Mouse (Mus musculus): ENCODE data around the gene Kbtbd7. TPM values are rescaled to one million over a fixed set of nuclear protein-coding genes. Genes with fewer than 3 reads are reported as not detected.
"Not testable (repeated sequence)": the region's sequence is repeated elsewhere in the genome, so short reads cannot be mapped to it uniquely, and the experiment has no call there.

Kbtbd7 gene
- polyA plus RNA-seq, 1 experiment from 2014 or later = 9.7 TPM

DNA sequence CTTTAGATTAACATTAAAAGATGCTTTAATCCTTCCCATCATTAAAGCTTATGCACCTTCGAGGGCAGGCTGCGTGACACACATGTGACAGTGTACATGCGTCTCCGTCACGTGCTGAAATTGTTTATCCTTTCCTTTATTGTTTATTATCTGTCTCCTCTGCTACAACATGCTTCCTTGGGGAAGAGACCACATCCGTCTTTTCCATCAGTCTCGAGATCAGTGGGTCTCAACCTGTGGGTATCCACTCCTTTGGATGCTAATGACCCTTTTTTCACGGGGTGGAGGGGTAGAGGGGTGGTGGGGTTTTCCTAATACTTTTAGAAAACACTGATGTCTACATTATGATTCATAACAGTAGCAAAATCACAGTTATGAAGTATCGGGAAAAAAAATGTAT lies 18.3 kb downstream of the Kbtbd7 start:
- Histone ChIP-seq H3K4me3 (replicated peaks; ENCODE audit: low read depth, low read length) (no peak overlapping the region), H3K27ac (no peak overlapping the region), H3K4me1 (replicated peaks; ENCODE audit: insufficient read depth, low read length) (no peaks in the 10 kb centered on the region), H3K4me2 (ENCODE audit: low read length) (no peak overlapping the region), H3K9ac (ENCODE audit: low read depth, low read length) (no peak overlapping the region), H3K9me3 (replicated peaks; ENCODE audit: low read length) (no peaks in the 10 kb centered on the region), H3K27me3 (ENCODE audit: insufficient read depth, low read length) (no peaks in the 10 kb centered on the region), H3K36me3 (ENCODE audit: insufficient read depth, low read length) (no peaks in the 10 kb centered on the region)
- ATAC-seq (replicated peaks; ENCODE audit: low FRiP score, low read depth) = no peak
- DNase-seq (ENCODE audit: low spot score) = no peak
- TF ChIP-seq CTCF (IDR thresholded peaks at IDR 0.05; ENCODE audit: low read depth) = no peak
- WGBS = 92% methylated on average over 9 of the region's 9 CpGs

- H3K9me3 ChIP-seq (replicated peaks; ENCODE audit: low read length) = no peaks in the 10 kb centered on the region
- H3K4me2 ChIP-seq (ENCODE audit: low read length) = no peak overlapping the region
- no peak overlapping the region for H3K4me3 ChIP-seq (replicated peaks; ENCODE audit: low read depth, low read length)
- WGBS = 75% methylated on average over 16 of the region's 16 CpGs
- H3K27ac ChIP-seq = no peak overlapping the region
- no peak for DNase-seq (ENCODE audit: low spot score)
- H3K9ac ChIP-seq (ENCODE audit: low read depth, low read length) = no peak overlapping the region
- H3K4me1 ChIP-seq (replicated peaks; ENCODE audit: insufficient read depth, low read length) = no peaks in the 10 kb centered on the region
- TF ChIP-seq CTCF (IDR thresholded peaks at IDR 0.05; ENCODE audit: low read depth) = no peak
- H3K36me3 ChIP-seq (ENCODE audit: insufficient read depth, low read length) = no peaks in the 10 kb centered on the region
- no peak for ATAC-seq (replicated peaks; ENCODE audit: low FRiP score, low read depth)
- H3K27me3 ChIP-seq (ENCODE audit: insufficient read depth, low read length) = no peaks in the 10 kb centered on the region
Measured at GRCm38 (mm10) chr14:79445055-79445620, 18.8 kb downstream of the Kbtbd7 start.

- H3K4me3 ChIP-seq (replicated peaks; ENCODE audit: low read depth, low read length) = peak within 1 kb of the TSS; percentile 44
- 14% methylated on average over 33 of the region's 89 CpGs for WGBS
- not testable (repeated sequence) for H3K27ac ChIP-seq; H3K36me3 ChIP-seq (ENCODE audit: insufficient read depth, low read length); H3K27me3 ChIP-seq (ENCODE audit: insufficient read depth, low read length); H3K4me1 ChIP-seq (replicated peaks; ENCODE audit: insufficient read depth, low read length); H3K9me3 ChIP-seq (replicated peaks; ENCODE audit: low read length)
- DNase-seq (ENCODE audit: low spot score) (peak; percentile 97), ATAC-seq (replicated peaks; ENCODE audit: low FRiP score, low read depth) (peak; percentile 83)
- peak within 1 kb of the TSS; percentile 54; the same call in 1 of the 2 replicates for H3K9ac ChIP-seq (ENCODE audit: low read depth, low read length)
- H3K4me2 ChIP-seq (ENCODE audit: low read length) = peak within 1 kb of the TSS; percentile 75
Measured at GRCm38 (mm10) chr14:79451681-79452590, 25.6 kb downstream of the Kbtbd7 start, which contains the start of gene Kbtbd6. TSS of gene Kbtbd6 (plus strand) at chr14:79451835.

GRCm38 (mm10) chr14:79452591-79452934 lies 26.3 kb downstream of the Kbtbd7 start:
- not testable (repeated sequence) for H3K4me3 ChIP-seq (replicated peaks; ENCODE audit: low read depth, low read length); H3K4me1 ChIP-seq (replicated peaks; ENCODE audit: insufficient read depth, low read length); H3K9ac ChIP-seq (ENCODE audit: low read depth, low read length); DNase-seq (ENCODE audit: low spot score); H3K9me3 ChIP-seq (replicated peaks; ENCODE audit: low read length); H3K27ac ChIP-seq; H3K4me2 ChIP-seq (ENCODE audit: low read length); H3K36me3 ChIP-seq (ENCODE audit: insufficient read depth, low read length); H3K27me3 ChIP-seq (ENCODE audit: insufficient read depth, low read length)
- ATAC-seq (replicated peaks; ENCODE audit: low FRiP score, low read depth) = peak; percentile 57
- 98% methylated on average over 5 of the region's 10 CpGs for WGBS

GRCm38 (mm10) chr14:79460401-79460800 lies 34.1 kb downstream of the Kbtbd7 start:
- no peak overlapping the region for H3K4me3 ChIP-seq (replicated peaks; ENCODE audit: low read depth, low read length)
- no peaks in the 10 kb centered on the region for H3K4me1 ChIP-seq (replicated peaks; ENCODE audit: insufficient read depth, low read length)
- H3K27me3 ChIP-seq (ENCODE audit: insufficient read depth, low read length) = no peaks in the 10 kb centered on the region
- WGBS = 90% methylated on average over 1 of the region's 1 CpGs
- no peak for TF ChIP-seq CTCF (IDR thresholded peaks at IDR 0.05; ENCODE audit: low read depth)
- H3K4me2 ChIP-seq (ENCODE audit: low read length) = no peak overlapping the region
- H3K36me3 ChIP-seq (ENCODE audit: insufficient read depth, low read length) = peaks cover 22% of the 10 kb centered on the region
- ATAC-seq (replicated peaks; ENCODE audit: low FRiP score, low read depth) (no peak), DNase-seq (ENCODE audit: low spot score) (no peak)
- no peaks in the 10 kb centered on the region for H3K9me3 ChIP-seq (replicated peaks; ENCODE audit: low read length)
- no peak overlapping the region for H3K27ac ChIP-seq
- no peak overlapping the region for H3K9ac ChIP-seq (ENCODE audit: low read depth, low read length)

- DNase-seq (ENCODE audit: low spot score) (no peak), ATAC-seq (replicated peaks; ENCODE audit: low FRiP score, low read depth) (no peak)
- no peaks in the 10 kb centered on the region for H3K4me1 ChIP-seq (replicated peaks; ENCODE audit: insufficient read depth, low read length)
- no peak overlapping the region for H3K4me2 ChIP-seq (ENCODE audit: low read length)
- 92% methylated on average over 4 of the region's 4 CpGs for WGBS
- H3K36me3 ChIP-seq (ENCODE audit: insufficient read depth, low read length) = peaks cover 26% of the 10 kb centered on the region
- H3K9ac ChIP-seq (ENCODE audit: low read depth, low read length) = no peak overlapping the region
- H3K27ac ChIP-seq = no peak overlapping the region
- H3K27me3 ChIP-seq (ENCODE audit: insufficient read depth, low read length) = no peaks in the 10 kb centered on the region
- H3K4me3 ChIP-seq (replicated peaks; ENCODE audit: low read depth, low read length) = no peak overlapping the region
- no peak for TF ChIP-seq CTCF (IDR thresholded peaks at IDR 0.05; ENCODE audit: low read depth)
- H3K9me3 ChIP-seq (replicated peaks; ENCODE audit: low read length) = no peaks in the 10 kb centered on the region
Measured at GRCm38 (mm10) chr14:79460988-79461387, 34.7 kb downstream of the Kbtbd7 start.
